ENCODE assay signal across 12 mouse cellular contexts in the genomic region with DNA sequence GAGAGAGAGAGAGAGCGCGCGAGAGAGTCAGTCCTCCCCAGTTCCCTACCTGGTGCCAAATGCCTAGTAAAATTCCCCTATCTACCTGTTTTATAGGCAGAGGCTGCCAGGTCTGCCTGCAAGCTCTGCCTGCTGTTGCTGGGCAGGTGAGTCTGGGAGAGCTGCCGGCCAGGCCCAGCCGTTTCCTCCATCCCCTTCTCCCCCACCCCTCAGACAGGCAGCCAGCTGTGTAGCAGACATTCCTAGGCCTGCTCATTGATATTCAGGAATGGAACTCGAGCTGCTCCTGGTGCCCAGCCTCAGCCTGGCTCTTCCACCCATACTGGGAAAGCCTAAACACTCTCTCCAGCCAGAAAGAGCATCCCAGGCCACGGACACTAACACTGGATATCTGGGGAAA.
DNase-seq lines count a peak whose midpoint lies in the region; ATAC-seq lines count a peak whose summit lies in the region.
"Had no signal": no experiment of that assay in that cellular context is flagged by ENCODE, and none has a peak within 500 bp of the region (broad histone marks: within the 10 kb centered on the region; RNA-seq: fewer than 3 reads in every experiment).

No protein-coding gene starts in this region.

- no peak overlapping the region for H3K4me2 ChIP-seq in neural tube, embryonic 11.5 days (ENCODE audit: low read depth)
- no peak overlapping the region for H3K4me2 ChIP-seq in hindbrain, embryonic 15.5 days
- H3K4me2 ChIP-seq: lung, embryonic 15.5 days; neural tube, embryonic 12.5 days had no signal

- no peaks in the 10 kb centered on the region for H3K9me3 ChIP-seq in neural tube, embryonic 11.5 days (ENCODE audit: control insufficient read depth, low read length)
- H3K9me3 ChIP-seq in hindbrain, embryonic 15.5 days = no peaks in the 10 kb centered on the region
- H3K9me3 ChIP-seq: lung, embryonic 15.5 days; neural tube, embryonic 12.5 days had no signal

- no peak overlapping the region for H3K9ac ChIP-seq in neural tube, embryonic 11.5 days (ENCODE audit: low read length)
- H3K9ac ChIP-seq in hindbrain, embryonic 15.5 days = no peak overlapping the region
- H3K9ac ChIP-seq: lung, embryonic 15.5 days; neural tube, embryonic 12.5 days had no signal

- DNase-seq in neural tube, embryonic 11.5 days (ENCODE audit: low spot score) = peak; percentile 30
- DNase-seq in neural tube, embryonic 10.5 days (ENCODE audit: extremely low spot score, low spot score) = no peak
- DNase-seq in kidney, postnatal 36 days = peak; percentile 43 to 48
- DNase-seq in T-cell, adult 2 months (ENCODE audit: low spot score) = no peak
- DNase-seq in ovary, postnatal 10 days (ENCODE audit: low spot score) = no peak
- DNase-seq in gastrocnemius, postnatal 4 days (ENCODE audit: low spot score in 2 of 2) = no peak
- DNase-seq: gastrocnemius, postnatal 14 days; heart, postnatal 14 days; right cerebral cortex, postnatal 14 days had no signal

- H3K27me3 ChIP-seq in neural tube, embryonic 11.5 days (ENCODE audit: control insufficient read depth, insufficient read depth, low read length) = no peaks in the 10 kb centered on the region
- no peaks in the 10 kb centered on the region for H3K27me3 ChIP-seq in hindbrain, embryonic 15.5 days
- H3K27me3 ChIP-seq: lung, embryonic 15.5 days had no signal

- no peak overlapping the region for H3K4me3 ChIP-seq in neural tube, embryonic 11.5 days (ENCODE audit: low read depth, low read length)
- no peak overlapping the region for H3K4me3 ChIP-seq in hindbrain, embryonic 15.5 days
- H3K4me3 ChIP-seq: lung, embryonic 15.5 days; neural tube, embryonic 12.5 days had no signal

- no peak overlapping the region for H3K27ac ChIP-seq in neural tube, embryonic 11.5 days (ENCODE audit: low read depth, low read length)
- no peak overlapping the region for H3K27ac ChIP-seq in hindbrain, embryonic 15.5 days (replicated peaks)
- H3K27ac ChIP-seq: lung, embryonic 15.5 days; neural tube, embryonic 12.5 days had no signal

- ATAC-seq in neural tube, embryonic 11.5 days (ENCODE audit: insufficient read depth, low FRiP score, low TSS enrichment) = no peak
- peak; percentile 50; the same call in 1 of the 2 replicates for ATAC-seq in hindbrain, embryonic 15.5 days (ENCODE audit: low FRiP score, low read depth)

- H3K4me1 ChIP-seq in neural tube, embryonic 11.5 days (ENCODE audit: control insufficient read depth, insufficient read depth, low read length) = 0 out of 2 replicates have a peak, but pooled peaks cover 4% of the 10 kb centered on the region
- peaks cover 15% of the 10 kb centered on the region for H3K4me1 ChIP-seq in hindbrain, embryonic 15.5 days (replicated peaks)

- WGBS in neural tube, embryonic 11.5 days = 36% methylated on average over 7 of the region's 7 CpGs
- WGBS in hindbrain, embryonic 15.5 days = 37% methylated on average over 7 of the region's 7 CpGs

- H3K36me3 ChIP-seq in neural tube, embryonic 11.5 days (ENCODE audit: control insufficient read depth, insufficient read depth, low read length) = no peaks in the 10 kb centered on the region
- no peaks in the 10 kb centered on the region for H3K36me3 ChIP-seq in hindbrain, embryonic 15.5 days
- H3K36me3 ChIP-seq: lung, embryonic 15.5 days; neural tube, embryonic 12.5 days had no signal

Comparison
In these comparisons a context has a peak if more than half of its experiments do, and no peak if none do; other contexts are left out.
1. DNase-seq: peak in neural tube, embryonic 11.5 days (single experiment) and kidney, postnatal 36 days (2 of 2); none in neural tube, embryonic 10.5 days (single experiment), T-cell, adult 2 months (single experiment), ovary, postnatal 10 days (single experiment) and gastrocnemius, postnatal 4 days (0 of 2).